Mouse (Mus musculus) embryonic fibroblast, embryonic 13.5 days (primary cell): ENCODE data around the gene Bpifa5.

ENCODE experiments used
- CTCF ChIP-seq: IDR thresholded peaks from 2 replicates; pipeline ENCODE4 v1.5.1; 2011; ENCODE audit warnings: mild to moderate bottlenecking, control low read depth, low read length, moderate library complexity, borderline replicate concordance; ENCODE audit not compliant: insufficient read depth
- POLR2A ChIP-seq: IDR thresholded peaks from 2 replicates; pipeline ENCODE4 v1.6.1; 2011; ENCODE audit warnings: low read depth, mild to moderate bottlenecking, control low read depth, low read length, moderate library complexity

DNA sequence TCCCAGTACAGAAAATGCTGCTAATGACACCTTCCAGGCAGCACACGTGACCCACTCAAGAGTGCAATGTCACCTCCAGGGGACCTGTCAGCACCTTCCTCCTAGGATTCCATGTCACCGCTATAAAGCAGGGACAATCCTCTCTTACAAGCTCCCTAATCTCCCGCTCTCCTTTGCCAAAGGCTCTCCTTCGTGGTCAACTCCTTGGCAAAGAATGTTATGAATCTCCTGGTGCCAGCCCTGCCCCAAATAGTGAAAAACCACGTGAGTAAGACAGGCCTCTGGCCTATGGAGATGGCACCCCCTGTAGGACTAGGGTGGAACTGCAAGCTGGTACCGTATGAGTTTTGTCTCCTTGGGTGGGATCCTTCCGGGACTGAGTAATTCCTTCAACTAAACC lies 44.5 kb downstream of the Bpifa5 start:
- TF ChIP-seq POLR2A (no peak), CTCF (no peak)
